Mouse (Mus musculus) megakaryocyte, embryonic 14.5 days (primary cell): Measurements from ENCODE around the gene Prkch.

Experiments used
- FLI1 ChIP-seq: IDR thresholded peaks from 2 replicates; pipeline ENCODE4 v1.6.1; 2012; ENCODE audit warnings: low read length, inconsistent platforms, mixed read lengths
- GATA1 ChIP-seq: IDR thresholded peaks from 3 replicates; pipeline ENCODE4 v1.6.1; 2012; ENCODE audit warnings: mixed read lengths, low read length, inconsistent platforms, borderline replicate concordance

DNA sequence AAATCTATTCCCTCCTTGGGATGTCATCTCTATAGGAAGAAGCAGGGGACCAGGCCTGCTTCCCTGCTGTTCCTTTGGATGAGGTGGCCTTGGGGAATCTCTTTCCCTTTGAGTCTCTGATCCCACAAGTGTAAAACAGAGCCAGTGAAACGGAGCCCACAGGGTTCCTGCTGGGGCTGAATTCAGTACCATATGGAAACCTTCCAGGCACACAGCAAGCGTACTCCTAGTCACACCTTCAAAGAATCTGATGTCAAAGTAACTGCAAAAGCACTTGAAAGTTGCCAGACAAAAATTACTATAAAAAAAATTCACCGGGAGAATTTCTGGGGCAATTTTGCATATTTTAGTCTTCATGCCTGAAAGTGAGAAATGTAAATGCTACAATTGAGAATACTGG, 178.2 kb downstream of the Prkch start:
- TF ChIP-seq GATA1 (no peak), FLI1 (no peak)
